Mouse (Mus musculus) G1E (cell line): ENCODE measurements around the gene Gpr55.

Experiments
- CTCF ChIP-seq: IDR thresholded peaks from 2 replicates; pipeline ENCODE4 v1.5.1; 2012; ENCODE audit warnings: low read depth, low read length, inconsistent platforms, mixed read lengths
- GATA2 ChIP-seq: IDR thresholded peaks from 2 replicates; pipeline ENCODE4 v1.6.1; 2012; ENCODE audit warnings: low read depth, low read length, inconsistent platforms, borderline replicate concordance

- TF ChIP-seq CTCF (no peak), GATA2 (no peak)
Measured at GRCm38 (mm10) chr1:85959129-85959888, 1.5 kb downstream of the Gpr55 start.
